In genomic region chr6:121405311-121405710, GRCm38 (mm10) we compare ENCODE assay signal across 17 mouse cellular contexts.
"Had no signal": no experiment of that assay in that cellular context is flagged by ENCODE, and none has a peak within 500 bp of the region (broad histone marks: within the 10 kb centered on the region; RNA-seq: fewer than 3 reads in every experiment).

No protein-coding gene starts in this region.

- H3K9ac ChIP-seq: lung, embryonic 14.5 days; midbrain, embryonic 12.5 days; neural tube, embryonic 13.5 days; neural tube, embryonic 15.5 days had no signal

- H3K27ac ChIP-seq: midbrain, embryonic 12.5 days; neural tube, embryonic 13.5 days; neural tube, embryonic 15.5 days had no signal

- H3K9me3 ChIP-seq: midbrain, embryonic 12.5 days; neural tube, embryonic 13.5 days; neural tube, embryonic 15.5 days had no signal

- H3K27me3 ChIP-seq: neural tube, embryonic 13.5 days; neural tube, embryonic 15.5 days had no signal

- H3K4me3 ChIP-seq: midbrain, embryonic 12.5 days; myocyte; neural tube, embryonic 13.5 days; neural tube, embryonic 15.5 days had no signal

- ATAC-seq: midbrain, embryonic 16.5 days had no signal

- DNase-seq: lung, adult 18-20 months; lung, embryonic 14.5 days; lung, postnatal 10 days; lung, postnatal 4 days; midbrain, embryonic 14.5 days; right cerebral cortex, adult 18-20 months; right cerebral cortex, postnatal 25 days; right cerebral cortex, postnatal 4 days; spleen, adult 18-20 months; thymus, adult 18-20 months; thymus, postnatal 14 days; thymus, postnatal 36 days had no signal

- H3K4me2 ChIP-seq: lung, embryonic 14.5 days; midbrain, embryonic 12.5 days; neural tube, embryonic 13.5 days; neural tube, embryonic 15.5 days had no signal

- H3K36me3 ChIP-seq: midbrain, embryonic 12.5 days had no signal
